Mouse (Mus musculus) adrenal gland, postnatal 25 days (tissue): ENCODE data around the gene Glyat. TPM values are rescaled to one million over a fixed set of nuclear protein-coding genes. Genes with fewer than 3 reads are reported as not detected.
A peak's percentile ranks its signal among the peaks of the same experiment; 100 is the strongest.
"Not testable (repeated sequence)": the region's sequence is repeated elsewhere in the genome, so short reads cannot be mapped to it uniquely, and the experiment has no call there.

Experiments used
- DNase-seq: peaks from one replicate; pipeline ENCODE4 v3.0.0; 2021; ENCODE audit warnings: mixed read lengths
- long read RNA-seq: library from polyadenylated mRNA; stranded (forward); transcript quantifications from one replicate; pipeline ENCODE4 v2.0.0, GENCODE M21; 2021
- total RNA-seq: library from RNA; stranded (reverse); gene quantifications from 2 replicates; pipeline ENCODE4 v1.2.3, GENCODE M21; 2021

Gene Glyat
- not detected in 2 replicates for total RNA-seq
- long read RNA-seq, transcript Glyat-201 (6 exons, 2,822 nt) = major isoform, 60 of 75 reads
- long read RNA-seq, partial matches to known transcripts = 7 of 75 reads
- long read RNA-seq, other reads (novel, unspliced or antisense) = 6 of 75 reads

- DNase-seq = no peak
Observed at GRCm38 (mm10) chr19:12633176-12633575, at the start of gene Glyat. Gene Glyat, plus strand, starts transcription at chr19:12633308.

- no peak for DNase-seq
Observed at GRCm38 (mm10) chr19:12585310-12585709, 47.8 kb upstream of the Glyat start.

- peak; percentile 35 for DNase-seq
Observed at GRCm38 (mm10) chr19:12591908-12592307, 41.2 kb upstream of the Glyat start.

- no peak for DNase-seq
Observed at GRCm38 (mm10) chr19:12595135-12595529, 38.0 kb upstream of the Glyat start.

GRCm38 (mm10) chr19:12595530-12596289, 37.4 kb upstream of the Glyat start:
- DNase-seq = peak; percentile 65

GRCm38 (mm10) chr19:12596290-12597072, 36.6 kb upstream of the Glyat start:
- no peak for DNase-seq

GRCm38 (mm10) chr19:12597073-12597405, 36.1 kb upstream of the Glyat start:
- DNase-seq = no peak

GRCm38 (mm10) chr19:12598674-12599073, 34.4 kb upstream of the Glyat start:
- no peak for DNase-seq

GRCm38 (mm10) chr19:12599674-12600073, 33.4 kb upstream of the Glyat start, which contains the start of gene Gm4952:
Gene Gm4952, plus strand, starts transcription at chr19:12599974.
- no peak for DNase-seq

GRCm38 (mm10) chr19:12600684-12601480, 32.2 kb upstream of the Glyat start:
- no peak for DNase-seq

GRCm38 (mm10) chr19:12608336-12608735, 24.8 kb upstream of the Glyat start:
- no peak for DNase-seq

- DNase-seq = no peak
Observed at GRCm38 (mm10) chr19:12613646-12614045, 19.5 kb upstream of the Glyat start.

GRCm38 (mm10) chr19:12634259-12634658, 1.2 kb downstream of the Glyat start:
- DNase-seq = no peak

- no peak for DNase-seq
Observed at GRCm38 (mm10) chr19:12634963-12635362, 1.9 kb downstream of the Glyat start.

GRCm38 (mm10) chr19:12636863-12637262, 3.8 kb downstream of the Glyat start:
- no peak for DNase-seq

- no peak for DNase-seq
Observed at GRCm38 (mm10) chr19:12638049-12638448, 4.9 kb downstream of the Glyat start.

- no peak for DNase-seq
Observed at GRCm38 (mm10) chr19:12649511-12649910, 16.4 kb downstream of the Glyat start.

- DNase-seq = no peak
Observed at GRCm38 (mm10) chr19:12666156-12666555, 33.0 kb downstream of the Glyat start.

- DNase-seq = not testable (repeated sequence)
Observed at GRCm38 (mm10) chr19:12668601-12669000, 35.5 kb downstream of the Glyat start.

- DNase-seq = no peak
Observed at GRCm38 (mm10) chr19:12670139-12670538, 37.0 kb downstream of the Glyat start, which contains the start of gene Olfr1442. Gene Olfr1442, plus strand, starts transcription at chr19:12670439.

- no peak for DNase-seq
Observed at GRCm38 (mm10) chr19:12671051-12671450, 37.9 kb downstream of the Glyat start.

- no peak for DNase-seq
Observed at GRCm38 (mm10) chr19:12677812-12678211, 44.7 kb downstream of the Glyat start, which contains the start of gene Olfr1443. Gene Olfr1443, plus strand, starts transcription at chr19:12678112.
